Mouse (Mus musculus): Measurements from ENCODE around the gene Npepps. TPM values are rescaled to one million over a fixed set of nuclear protein-coding genes. Genes with fewer than 3 reads are reported as not detected.
"Not testable (repeated sequence)": the region's sequence is repeated elsewhere in the genome, so short reads cannot be mapped to it uniquely, and the experiment has no call there.

Npepps gene
- total RNA-seq (2015), result 39.3 and 45.0 TPM in 2 replicates
- total RNA-seq (2017), result 32.3 and 41.5 TPM in 2 replicates

GRCm38 (mm10) chr11:97280216-97280861, at the start of gene Npepps:
Gene Npepps (minus strand): TSS chr11:97280638.
- peak; percentile 79 for ATAC-seq (ENCODE audit: poor library complexity, severe bottlenecking)

GRCm38 (mm10) chr11:97328148-97328547, 47.7 kb upstream of the Npepps start:
- ATAC-seq (ENCODE audit: poor library complexity, severe bottlenecking), result peak; percentile 77

GRCm38 (mm10) chr11:97325224-97325623, 44.8 kb upstream of the Npepps start:
- no peak for ATAC-seq (ENCODE audit: poor library complexity, severe bottlenecking)

DNA sequence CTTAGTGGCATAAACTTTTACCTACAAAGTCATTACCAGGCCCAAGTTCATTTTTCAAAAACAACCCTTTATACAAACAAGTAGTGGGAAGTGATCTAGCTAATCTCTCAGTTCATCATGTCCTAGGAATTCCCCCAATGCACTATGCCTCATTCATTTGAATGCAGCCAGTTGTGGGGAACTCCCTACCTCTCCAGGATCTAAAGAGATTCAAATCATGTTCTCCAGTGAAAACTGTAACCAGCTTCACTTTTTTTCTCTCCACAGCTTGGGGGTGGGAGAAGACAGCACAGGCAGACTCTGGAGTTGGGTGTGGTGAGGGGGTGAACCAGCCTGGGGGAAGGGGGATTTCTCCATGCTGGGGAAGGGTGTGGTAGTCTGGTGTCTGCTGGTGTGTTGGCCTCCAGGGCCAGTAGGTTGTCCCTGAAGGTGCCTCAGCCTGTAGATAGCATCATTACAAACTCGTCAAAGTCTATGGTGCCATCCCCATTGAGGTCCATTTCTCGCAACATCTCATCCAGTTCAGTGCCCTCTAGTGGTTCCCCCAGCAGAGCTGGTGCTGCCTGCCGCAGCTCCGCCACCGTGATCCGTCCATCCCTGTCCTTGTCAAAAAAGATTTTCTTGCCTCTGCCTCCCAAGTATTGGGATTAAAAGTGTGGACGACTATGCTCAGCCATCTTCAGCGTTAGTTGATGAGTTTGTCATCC, 41.6 kb upstream of the Npepps start:
- peak; percentile 83 for ATAC-seq (ENCODE audit: poor library complexity, severe bottlenecking)

- peak; percentile 92 for ATAC-seq (ENCODE audit: poor library complexity, severe bottlenecking)
Measured at GRCm38 (mm10) chr11:97321197-97321596, 40.8 kb upstream of the Npepps start.

- peak; percentile 99 for ATAC-seq (ENCODE audit: poor library complexity, severe bottlenecking)
Measured at GRCm38 (mm10) chr11:97315504-97316503, 35.4 kb upstream of the Npepps start, which contains the start of gene Mrpl45. Gene Mrpl45 (plus strand): TSS chr11:97315716.

DNA sequence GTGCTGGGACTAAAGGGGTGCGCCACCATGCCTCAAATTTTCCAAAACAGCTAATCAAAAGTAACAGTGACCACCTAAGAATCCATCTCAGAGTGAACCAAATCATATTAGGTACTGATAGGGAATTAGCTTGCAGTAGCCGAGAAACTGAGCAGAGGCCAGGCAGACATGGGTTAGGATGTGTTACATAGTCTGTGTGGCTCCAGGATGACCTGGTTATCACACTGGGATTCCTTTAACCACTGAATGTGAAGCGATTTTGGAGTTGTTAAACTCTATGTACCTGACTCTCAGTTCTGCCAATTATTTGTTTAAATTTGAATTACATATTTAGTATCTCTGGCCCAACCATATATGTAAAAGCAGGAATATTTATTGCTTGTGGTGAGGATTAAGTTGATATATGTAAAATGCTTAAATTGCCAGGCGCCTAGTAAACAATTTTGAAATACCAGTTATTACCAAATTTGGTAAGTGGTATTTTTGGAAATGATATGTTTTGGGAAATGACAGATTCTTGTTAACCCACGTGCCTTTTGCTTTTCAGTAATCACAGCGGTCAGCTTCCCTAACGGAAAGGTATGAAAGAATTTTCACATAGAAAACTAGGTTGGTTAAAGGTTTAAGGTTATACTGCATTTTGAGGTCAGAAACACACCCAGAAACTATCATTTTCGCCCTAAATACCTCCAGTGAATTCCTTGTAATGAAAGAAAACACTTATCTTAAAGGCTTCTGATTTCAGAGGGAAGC, 34.5 kb upstream of the Npepps start:
- ATAC-seq (ENCODE audit: poor library complexity, severe bottlenecking), result 0 out of 2 replicates have a peak, but pooled peaks have one; percentile 1

DNA sequence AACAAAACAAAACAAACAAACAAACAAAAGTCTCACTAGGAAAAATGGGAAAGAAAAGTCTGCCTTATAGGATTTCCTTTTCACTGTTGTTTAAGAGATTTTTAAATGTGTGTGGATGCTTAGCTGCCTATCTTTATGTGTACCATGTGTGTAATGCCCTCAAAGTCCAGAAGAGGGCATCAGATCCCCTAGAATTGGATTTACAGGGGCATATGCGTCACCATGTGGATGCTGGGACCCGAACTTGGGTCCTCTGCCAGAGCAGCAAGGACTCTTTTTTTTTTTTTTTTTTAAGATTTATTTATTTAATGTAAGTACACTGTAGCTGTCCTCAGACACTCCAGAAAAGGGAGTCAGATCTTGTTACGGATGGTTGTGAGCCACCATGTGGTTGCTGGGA, 33.7 kb upstream of the Npepps start:
- ATAC-seq (ENCODE audit: poor library complexity, severe bottlenecking), result no peak

GRCm38 (mm10) chr11:97312871-97313270, 32.4 kb upstream of the Npepps start:
- not testable (repeated sequence) for ATAC-seq (ENCODE audit: poor library complexity, severe bottlenecking)

DNA sequence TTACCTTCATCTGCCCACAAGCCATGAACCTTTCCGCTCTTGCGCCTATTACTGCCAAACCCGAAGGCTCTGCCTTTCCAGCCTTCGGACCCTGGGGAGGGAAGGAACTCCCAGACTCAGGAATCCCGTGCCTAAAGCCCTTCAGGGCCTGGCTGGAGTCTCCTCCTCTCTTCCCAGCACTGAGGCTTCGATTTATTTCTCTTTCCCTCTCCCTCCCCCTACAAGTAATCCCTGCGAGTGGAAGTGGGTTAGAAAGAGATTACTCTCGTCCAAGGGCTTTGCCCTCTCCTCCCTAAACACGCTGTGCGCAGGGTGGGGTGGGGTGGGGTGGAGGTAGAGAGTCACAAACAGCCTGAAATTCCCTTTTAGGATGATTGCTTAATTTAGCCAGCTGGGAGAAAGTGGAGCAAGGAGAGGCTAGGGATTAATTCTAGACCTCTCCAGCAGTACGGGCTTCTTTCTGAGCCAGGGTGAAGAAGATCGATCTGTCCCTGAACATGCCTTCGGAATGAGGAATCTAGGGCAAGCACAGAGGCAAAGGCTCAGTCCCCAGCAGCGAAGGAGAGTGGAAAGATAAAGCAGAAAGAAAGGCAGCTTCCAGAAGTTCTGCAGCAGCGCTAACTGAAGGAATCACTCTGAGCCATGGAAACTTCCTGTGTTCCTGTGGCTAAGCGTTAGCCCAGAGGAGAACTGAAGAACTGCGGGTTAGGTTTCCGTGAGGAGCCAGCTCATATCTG, 30.6 kb upstream of the Npepps start:
- no peak for ATAC-seq (ENCODE audit: poor library complexity, severe bottlenecking)

GRCm38 (mm10) chr11:97309911-97310571, 29.6 kb upstream of the Npepps start:
- peak; percentile 74 for ATAC-seq (ENCODE audit: poor library complexity, severe bottlenecking)

GRCm38 (mm10) chr11:97309451-97309836, 29.0 kb upstream of the Npepps start:
- peak; percentile 88 for ATAC-seq (ENCODE audit: poor library complexity, severe bottlenecking)

DNA sequence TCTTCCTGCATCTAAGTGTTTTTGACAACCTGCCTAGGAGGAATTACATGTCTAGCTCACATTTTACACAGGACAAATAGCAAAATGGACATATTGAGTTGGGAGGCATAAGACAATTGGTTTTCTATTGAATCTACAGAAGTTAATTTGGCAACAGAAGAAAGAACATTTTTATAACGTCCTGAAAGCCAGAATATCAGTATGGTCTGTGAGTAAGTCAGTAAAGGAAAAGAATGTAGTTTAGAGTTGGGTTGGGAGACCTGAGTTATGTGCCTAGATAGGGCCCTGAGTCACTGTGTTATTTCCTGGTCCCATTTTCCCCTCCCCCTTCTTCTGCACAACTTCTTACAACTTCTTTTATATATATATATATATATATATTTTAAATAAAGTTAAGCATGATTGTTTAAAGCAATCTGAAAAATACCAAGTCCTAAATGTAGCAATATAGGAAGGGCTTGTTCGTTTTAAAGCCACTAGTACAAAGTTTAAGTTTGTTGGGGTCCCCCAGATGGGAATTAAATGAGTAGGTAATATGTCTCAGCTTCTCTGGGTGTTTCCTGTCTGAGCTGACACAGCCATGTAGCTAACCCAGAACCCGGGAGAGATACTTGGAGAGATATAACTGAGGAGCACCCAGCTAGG, 28.5 kb upstream of the Npepps start:
- ATAC-seq (ENCODE audit: poor library complexity, severe bottlenecking), result no peak

DNA sequence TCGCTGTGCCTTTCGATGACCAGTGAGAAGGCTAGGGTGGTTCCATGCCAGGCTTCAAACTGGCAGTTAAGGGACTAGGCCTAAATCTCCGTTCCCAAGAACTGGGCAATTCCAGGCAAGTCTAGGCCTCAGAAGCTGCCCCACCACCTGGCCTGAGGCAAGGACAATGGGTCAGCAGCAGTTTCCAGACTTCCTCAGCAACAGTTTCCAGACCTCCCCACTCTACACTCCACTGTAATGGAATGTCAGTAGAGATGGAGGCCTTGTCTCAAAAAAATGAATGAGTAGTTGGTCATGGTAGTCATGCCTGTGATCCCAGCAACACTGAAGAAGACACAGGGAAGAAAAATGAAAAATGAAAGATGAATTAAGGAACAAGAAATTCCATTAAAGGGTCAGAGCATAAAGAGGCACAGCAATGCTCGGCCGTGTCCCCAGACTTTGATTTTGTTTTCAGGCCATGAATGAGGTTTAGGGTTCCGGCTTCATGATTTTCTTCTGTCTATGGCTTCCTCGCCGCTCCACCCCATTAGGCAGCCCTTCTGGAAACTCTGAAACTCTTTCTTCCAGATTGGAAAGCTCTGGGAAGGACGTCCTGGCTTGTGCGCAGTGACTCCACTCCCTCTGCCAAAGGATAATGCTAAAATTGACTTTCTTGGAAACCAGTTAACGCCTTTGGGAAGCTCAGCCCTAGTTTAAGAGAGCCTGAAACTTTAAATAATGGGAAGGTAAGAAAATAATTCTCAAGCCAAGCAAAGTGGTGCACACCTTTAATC, 27.0 kb upstream of the Npepps start:
- ATAC-seq (ENCODE audit: poor library complexity, severe bottlenecking), result no peak

DNA sequence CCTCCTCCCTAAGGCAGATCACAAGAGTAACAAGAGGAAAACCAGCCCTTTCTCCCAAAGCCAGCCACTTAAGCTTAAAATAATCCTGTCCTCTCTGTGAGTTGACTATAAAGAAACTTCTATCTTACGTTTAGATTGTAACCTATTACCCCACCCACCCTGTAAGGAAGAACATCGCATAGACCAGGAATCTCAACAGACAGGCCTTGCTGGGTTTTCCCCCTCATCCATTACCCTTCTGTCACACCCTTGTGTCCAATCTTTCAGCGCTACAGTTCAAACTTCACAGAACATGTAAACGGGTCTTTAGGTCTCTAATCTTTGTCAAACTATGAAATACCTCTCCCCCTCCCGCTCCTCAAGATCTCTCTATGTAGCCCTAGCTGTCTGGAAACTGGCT, 24.2 kb upstream of the Npepps start:
- no peak for ATAC-seq (ENCODE audit: poor library complexity, severe bottlenecking)

DNA sequence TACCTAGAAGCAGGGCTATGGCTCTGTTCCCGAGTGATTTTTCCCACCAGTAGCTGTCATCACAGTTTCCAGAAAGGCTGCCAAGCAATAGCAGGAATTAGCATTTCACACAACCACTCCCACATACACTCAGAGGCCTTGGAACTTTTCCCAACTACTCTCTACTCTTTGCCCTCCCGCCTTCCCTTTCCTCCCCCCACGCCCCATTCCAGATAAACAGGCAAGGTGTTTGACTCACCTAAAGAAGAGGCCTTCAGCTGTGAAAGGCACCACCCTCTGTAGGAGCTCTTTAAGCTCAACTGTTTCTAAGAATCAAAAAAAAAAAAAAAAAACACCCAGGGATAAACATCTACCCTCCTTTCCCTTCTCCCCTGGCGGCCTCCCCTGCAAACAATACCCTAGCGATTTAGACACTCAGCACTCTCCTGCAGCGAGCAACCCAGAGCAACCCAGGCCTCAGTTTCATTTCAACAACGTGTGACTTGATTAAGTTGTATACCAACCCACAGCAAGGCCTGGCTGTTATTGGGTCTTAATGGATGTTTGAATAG, 21.9 kb upstream of the Npepps start:
- ATAC-seq (ENCODE audit: poor library complexity, severe bottlenecking), result no peak

DNA sequence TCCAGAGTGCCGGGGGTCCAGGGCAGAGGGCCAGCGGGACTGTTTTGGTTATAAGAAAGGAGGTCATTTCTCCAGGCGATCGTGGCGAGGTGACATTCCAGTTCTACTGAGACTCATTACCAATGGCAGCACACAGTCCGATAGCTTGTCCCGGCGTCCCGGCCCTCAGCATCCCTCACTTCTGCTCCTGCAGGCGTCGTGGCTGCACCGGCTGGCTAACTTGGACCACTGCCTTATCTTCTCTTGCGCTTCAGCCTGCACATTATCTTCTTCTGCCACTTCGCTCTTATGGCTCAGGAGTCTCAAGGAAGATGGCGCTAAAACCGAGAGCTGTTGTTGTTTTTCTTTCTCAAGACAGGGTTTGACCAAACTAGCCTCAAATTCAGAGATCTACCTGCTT, 21.0 kb upstream of the Npepps start:
- ATAC-seq (ENCODE audit: poor library complexity, severe bottlenecking), result no peak

GRCm38 (mm10) chr11:97299939-97300338, 19.5 kb upstream of the Npepps start:
- no peak for ATAC-seq (ENCODE audit: poor library complexity, severe bottlenecking)

All from megakaryocyte, adult 5-6 weeks (primary cell).